ENCODE assay signal across 8 mouse cellular contexts in genomic region chr17:26918343-26918742, GRCm38 (mm10). TPM values are rescaled to one million over a fixed set of nuclear protein-coding genes. Genes with fewer than 3 reads are reported as not detected.
DNase-seq lines count a peak whose midpoint lies in the region; ATAC-seq and TF ChIP-seq lines count a peak whose summit lies in the region.

No protein-coding gene starts in this region.

- H3K4me2 ChIP-seq in heart, embryonic 15.5 days = peak overlapping the region; percentile 69
- peak overlapping the region; percentile 63 for H3K4me2 ChIP-seq in forebrain, embryonic 12.5 days
- H3K4me2 ChIP-seq in limb, embryonic 15.5 days = 0 out of 2 replicates have a peak overlapping the region, but pooled peaks have one; percentile 10

- H3K9ac ChIP-seq in heart, embryonic 15.5 days = no peak overlapping the region
- H3K9ac ChIP-seq in forebrain, embryonic 12.5 days = no peak overlapping the region
- H3K9ac ChIP-seq in limb, embryonic 15.5 days = no peak overlapping the region

- no peak for DNase-seq in heart, postnatal 4 days
- no peak for DNase-seq in adrenal gland, adult 18-20 months (ENCODE audit: low spot score in 2 of 2)
- no peak for DNase-seq in layer of hippocampus, adult 2 months (ENCODE audit: low spot score in 2 of 2)
- DNase-seq in right cerebral cortex, postnatal 10 days (ENCODE audit: low spot score in 2 of 2) = no peak

- no peaks in the 10 kb centered on the region for H3K9me3 ChIP-seq in heart, embryonic 15.5 days (replicated peaks)
- no peaks in the 10 kb centered on the region for H3K9me3 ChIP-seq in E14TG2a.4 (ENCODE audit: low read length)
- no peaks in the 10 kb centered on the region for H3K9me3 ChIP-seq in forebrain, embryonic 12.5 days
- H3K9me3 ChIP-seq in limb, embryonic 15.5 days = no peaks in the 10 kb centered on the region

- H3K27ac ChIP-seq in heart, embryonic 15.5 days = no peak overlapping the region
- H3K27ac ChIP-seq in forebrain, embryonic 12.5 days = no peak overlapping the region
- H3K27ac ChIP-seq in limb, embryonic 15.5 days = no peak overlapping the region
- no peak overlapping the region for H3K27ac ChIP-seq in layer of hippocampus, adult 2 months

- H3K4me3 ChIP-seq in heart, embryonic 15.5 days = peak overlapping the region; percentile 67
- peak overlapping the region; percentile 89 for H3K4me3 ChIP-seq in E14TG2a.4 (replicated peaks; ENCODE audit: low read length)
- peak overlapping the region; percentile 78 for H3K4me3 ChIP-seq in forebrain, embryonic 12.5 days (replicated peaks)
- H3K4me3 ChIP-seq in limb, embryonic 15.5 days = peak overlapping the region; percentile 70
- no peak overlapping the region for H3K4me3 ChIP-seq in layer of hippocampus, adult 2 months

- no peak for TF ChIP-seq CTCF in E14TG2a.4 (conservative IDR thresholded peaks at IDR 0.05; ENCODE audit: low read length)
- no peak for TF ChIP-seq CTCF in layer of hippocampus, adult 2 months (conservative IDR thresholded peaks at IDR 0.05)

- H3K27me3 ChIP-seq in heart, embryonic 15.5 days = no peaks in the 10 kb centered on the region
- no peaks in the 10 kb centered on the region for H3K27me3 ChIP-seq in E14TG2a.4 (ENCODE audit: insufficient read depth, low read length)
- no peaks in the 10 kb centered on the region for H3K27me3 ChIP-seq in forebrain, embryonic 12.5 days
- H3K27me3 ChIP-seq in limb, embryonic 15.5 days = no peaks in the 10 kb centered on the region

- peaks cover 14% of the 10 kb centered on the region for H3K4me1 ChIP-seq in heart, embryonic 15.5 days (replicated peaks)
- peaks cover 49% of the 10 kb centered on the region for H3K4me1 ChIP-seq in E14TG2a.4 (replicated peaks; ENCODE audit: low read depth, low read length)
- peaks cover 14% of the 10 kb centered on the region for H3K4me1 ChIP-seq in forebrain, embryonic 12.5 days
- peaks cover 7% of the 10 kb centered on the region; the same call in 1 of the 2 replicates for H3K4me1 ChIP-seq in limb, embryonic 15.5 days

- peaks cover 11% of the 10 kb centered on the region; the same call in 1 of the 2 replicates for H3K36me3 ChIP-seq in heart, embryonic 15.5 days
- peaks cover 43% of the 10 kb centered on the region for H3K36me3 ChIP-seq in E14TG2a.4 (ENCODE audit: insufficient read depth, low read length)
- peaks cover 15% of the 10 kb centered on the region for H3K36me3 ChIP-seq in forebrain, embryonic 12.5 days (replicated peaks)
- peaks cover 10% of the 10 kb centered on the region for H3K36me3 ChIP-seq in limb, embryonic 15.5 days

- no peak for ATAC-seq in heart, embryonic 15.5 days (replicated peaks; ENCODE audit: insufficient number of reproducible peaks, insufficient read depth, low FRiP score, low read depth)
- ATAC-seq in forebrain, embryonic 12.5 days (ENCODE audit: low FRiP score) = no peak
- ATAC-seq in limb, embryonic 15.5 days (ENCODE audit: insufficient number of reproducible peaks, low FRiP score, low TSS enrichment, low read depth) = no peak

- 62% methylated on average over 2 of the region's 2 CpGs for WGBS in heart, embryonic 15.5 days
- 72% methylated on average over 2 of the region's 2 CpGs for WGBS in forebrain, embryonic 12.5 days
- 73% methylated on average over 2 of the region's 2 CpGs for WGBS in limb, embryonic 15.5 days

RNA-seq across cellular contexts. Expression of gene Kifc5b, which starts 1.5 kb away (rescaled TPM):
- polyA plus RNA-seq in heart, embryonic 15.5 days (2015; fragmentation: Nextera tagmentation; extraction: Ambion mirVana) = 5.3 and 7.4 TPM in 2 replicates
- 10 to 100 TPM; 15.0 to 15.2 TPM for total RNA-seq in heart, postnatal 4 days (2021)
- 9.7 and 9.8 TPM in 2 replicates for polyA plus RNA-seq in forebrain, embryonic 12.5 days (2016; fragmentation: Nextera tagmentation; extraction: Ambion mirVana)
- 4.7 and 5.8 TPM in 2 replicates for polyA plus RNA-seq in limb, embryonic 15.5 days (2015; fragmentation: Nextera tagmentation; extraction: Ambion mirVana)
- total RNA-seq in adrenal gland, adult 18-20 months (2021) = 1 to 10 TPM; 1.1 to 1.2 TPM
- 1 to 10 TPM; 2.8 to 3.3 TPM for total RNA-seq in layer of hippocampus, adult 2 months (2021)

RNA-seq across cellular contexts. Expression of gene Phf1, which starts 14.5 kb away (rescaled TPM):
- polyA plus RNA-seq in heart, embryonic 15.5 days (2015; fragmentation: Nextera tagmentation; extraction: Ambion mirVana) = 7.3 and 9.5 TPM in 2 replicates
- 1 to 10 TPM; 9.9 to 10.0 TPM for total RNA-seq in heart, postnatal 4 days (2021)
- 8.6 and 8.8 TPM in 2 replicates for polyA plus RNA-seq in forebrain, embryonic 12.5 days (2016; fragmentation: Nextera tagmentation; extraction: Ambion mirVana)
- polyA plus RNA-seq in limb, embryonic 15.5 days (2015; fragmentation: Nextera tagmentation; extraction: Ambion mirVana) = 11.4 and 13.0 TPM in 2 replicates
- 10 to 100 TPM; 45.4 to 46.7 TPM for total RNA-seq in adrenal gland, adult 18-20 months (2021)
- total RNA-seq in layer of hippocampus, adult 2 months (2021) = 10 to 100 TPM; 31.4 to 33.9 TPM

RNA-seq across cellular contexts. Expression of gene Cuta, which starts 21.0 kb away (rescaled TPM):
- 144 and 160 TPM in 2 replicates for polyA plus RNA-seq in heart, embryonic 15.5 days (2015; fragmentation: Nextera tagmentation; extraction: Ambion mirVana)
- 100 to 1,000 TPM in 1 of 2 experiments, 10 to 100 TPM in 1; 97.2 to 106 TPM for total RNA-seq in heart, postnatal 4 days (2021)
- 155 and 161 TPM in 2 replicates for polyA plus RNA-seq in forebrain, embryonic 12.5 days (2016; fragmentation: Nextera tagmentation; extraction: Ambion mirVana)
- 158 and 172 TPM in 2 replicates for polyA plus RNA-seq in limb, embryonic 15.5 days (2015; fragmentation: Nextera tagmentation; extraction: Ambion mirVana)
- 100 to 1,000 TPM; 129 to 141 TPM for total RNA-seq in adrenal gland, adult 18-20 months (2021)
- 10 to 100 TPM; 91.3 to 95.8 TPM for total RNA-seq in layer of hippocampus, adult 2 months (2021)

RNA-seq across cellular contexts. Expression of gene Syngap1, which starts 22.7 kb away (rescaled TPM):
- polyA plus RNA-seq in heart, embryonic 15.5 days (2015; fragmentation: Nextera tagmentation; extraction: Ambion mirVana) = 0.60 and 1.0 TPM in 2 replicates
- total RNA-seq in heart, postnatal 4 days (2021) = 10 to 100 TPM; 12.6 to 13.4 TPM
- 3.9 and 4.8 TPM in 2 replicates for polyA plus RNA-seq in forebrain, embryonic 12.5 days (2016; fragmentation: Nextera tagmentation; extraction: Ambion mirVana)
- 1.6 and 1.9 TPM in 2 replicates for polyA plus RNA-seq in limb, embryonic 15.5 days (2015; fragmentation: Nextera tagmentation; extraction: Ambion mirVana)
- 10 to 100 TPM; 16.6 to 19.1 TPM for total RNA-seq in adrenal gland, adult 18-20 months (2021)
- 100 to 1,000 TPM; 463 to 497 TPM for total RNA-seq in layer of hippocampus, adult 2 months (2021)

RNA-seq across cellular contexts. Expression of gene Zbtb9, which starts 54.6 kb away (rescaled TPM):
- polyA plus RNA-seq in heart, embryonic 15.5 days (2015; fragmentation: Nextera tagmentation; extraction: Ambion mirVana) = 8.3 and 10.2 TPM in 2 replicates
- total RNA-seq in heart, postnatal 4 days (2021) = 1 to 10 TPM; 3.9 to 5.5 TPM
- 18.9 and 20.0 TPM in 2 replicates for polyA plus RNA-seq in forebrain, embryonic 12.5 days (2016; fragmentation: Nextera tagmentation; extraction: Ambion mirVana)
- polyA plus RNA-seq in limb, embryonic 15.5 days (2015; fragmentation: Nextera tagmentation; extraction: Ambion mirVana) = 13.5 and 14.1 TPM in 2 replicates
- total RNA-seq in adrenal gland, adult 18-20 months (2021) = 1 to 10 TPM; 6.4 to 8.0 TPM
- total RNA-seq in layer of hippocampus, adult 2 months (2021) = 10 to 100 TPM; 14.8 to 15.7 TPM

Comparison
In these comparisons a context has a peak if more than half of its experiments do, and no peak if none do; other contexts are left out.
1. H3K4me2 ChIP-seq: peak in every context shown above with its lines; median percentile 69 in heart, embryonic 15.5 days; 63 in forebrain, embryonic 12.5 days; 10 in limb, embryonic 15.5 days.